Mouse (Mus musculus) megakaryocyte progenitor cell, adult 5-6 weeks (primary cell): ENCODE data around the gene Pou6f1. TPM values are rescaled to one million over a fixed set of nuclear protein-coding genes. Genes with fewer than 3 reads are reported as not detected.
"Not testable (repeated sequence)": the region's sequence is repeated elsewhere in the genome, so short reads cannot be mapped to it uniquely, and the experiment has no call there.

Experiments used
- ATAC-seq: replicated peaks from 2 replicates; pipeline ENCODE4 v1.8.0; 2016; ENCODE audit warnings: mild to moderate bottlenecking, moderate TSS enrichment, inconsistent platforms; ENCODE audit not compliant: poor library complexity
- total RNA-seq, 2 experiments: library from RNA; stranded (forward) in 1 of 2; stranded (reverse) in 1 of 2; fragments of 157-497, 149-512 nt in 1 of 2; fragments of 200-1000 nt in 1 of 2; gene quantifications; 2 replicates each; pipeline versions ENCODE4 v1.2.3 to v1.2.4; 2015 to 2017

Gene Pou6f1
- total RNA-seq, 2 experiments from 2014 or later, result 0.02 TPM; not detected in 1

DNA sequence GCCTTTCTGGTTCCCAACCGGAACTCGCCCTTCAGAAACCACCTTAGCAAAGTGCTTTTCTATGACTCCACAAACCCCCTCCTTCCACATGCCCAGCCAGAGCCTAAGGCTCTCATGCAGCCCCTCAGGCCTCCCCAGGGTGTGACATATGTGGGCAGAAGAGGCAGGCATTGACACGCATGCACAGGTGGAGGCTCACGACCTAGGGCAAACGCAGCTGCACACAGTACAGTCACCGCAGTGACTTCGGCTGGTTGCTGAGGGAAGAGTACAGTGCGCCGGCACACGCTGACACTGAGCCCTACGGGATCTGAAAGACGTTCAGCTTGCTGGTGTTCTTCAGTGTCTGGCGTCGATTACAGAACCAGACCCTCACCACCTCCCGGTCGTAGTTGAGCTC lies 21.8 kb downstream of the Pou6f1 start:
- ATAC-seq, result no peak

GRCm38 (mm10) chr15:100576810-100577209 lies 23.0 kb downstream of the Pou6f1 start:
- no peak for ATAC-seq

DNA sequence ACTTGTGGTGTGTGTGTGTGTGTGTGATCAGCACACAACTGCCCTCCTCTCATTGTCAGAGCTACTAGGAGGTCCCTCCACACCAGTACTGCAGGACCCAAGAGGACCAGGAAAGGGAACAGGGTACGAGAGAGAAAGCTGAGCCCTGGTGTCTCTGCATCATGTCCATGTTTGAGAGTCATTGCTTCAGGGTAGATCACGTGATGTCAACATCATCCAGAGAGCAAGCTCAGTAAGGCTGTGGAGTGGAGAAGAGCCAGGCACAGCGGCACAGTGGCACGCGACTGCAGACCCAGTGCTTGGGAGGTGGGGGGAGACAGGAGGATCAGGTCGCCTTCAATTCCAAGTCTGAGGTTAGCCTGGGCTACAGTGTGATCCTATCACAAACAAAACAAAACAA lies 23.4 kb downstream of the Pou6f1 start:
- no peak for ATAC-seq

GRCm38 (mm10) chr15:100575366-100575765 lies 24.4 kb downstream of the Pou6f1 start:
- ATAC-seq, result no peak

DNA sequence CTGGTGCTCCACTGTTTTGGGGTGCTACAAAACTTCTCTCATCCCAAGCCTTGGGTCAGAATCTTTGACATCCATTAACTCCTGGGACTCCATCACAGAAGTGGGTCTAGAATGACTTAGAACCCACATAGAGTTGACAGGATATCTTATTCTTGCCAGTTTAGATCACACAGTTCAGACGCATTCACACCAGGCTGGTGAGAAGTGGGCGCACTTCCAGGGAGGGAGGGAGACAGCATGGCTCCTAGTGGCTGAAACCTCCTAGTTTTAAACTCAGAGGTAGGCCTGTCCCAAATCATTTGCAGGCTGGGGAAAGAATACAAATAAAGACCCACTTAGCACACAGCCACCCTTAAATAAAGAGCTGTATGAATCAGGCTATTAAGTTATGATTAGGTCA lies 25.4 kb downstream of the Pou6f1 start:
- no peak for ATAC-seq

- 0 out of 2 replicates have a peak, but pooled peaks have one; percentile 20 for ATAC-seq
Measured at GRCm38 (mm10) chr15:100573946-100574345, 25.8 kb downstream of the Pou6f1 start.

DNA sequence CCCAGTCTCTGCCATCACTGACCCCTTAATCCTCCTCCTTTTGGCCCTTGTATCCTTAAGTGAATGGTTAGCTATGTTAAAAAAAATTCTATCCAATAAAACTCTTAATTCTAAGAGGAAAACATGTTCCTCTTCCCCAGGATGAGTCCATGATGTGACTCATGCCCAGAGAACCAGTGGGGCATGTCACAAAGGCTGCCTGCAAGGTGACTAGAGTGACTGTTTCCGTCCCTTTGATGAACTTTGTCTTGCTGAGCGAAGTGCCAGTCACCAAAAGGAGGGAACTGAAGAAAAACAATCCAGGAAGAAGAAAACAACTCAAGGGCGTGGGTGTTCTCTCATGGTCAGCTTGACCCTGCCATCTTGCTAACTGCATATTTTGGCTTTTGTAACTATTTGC lies 30.5 kb downstream of the Pou6f1 start:
- ATAC-seq, result no peak

DNA sequence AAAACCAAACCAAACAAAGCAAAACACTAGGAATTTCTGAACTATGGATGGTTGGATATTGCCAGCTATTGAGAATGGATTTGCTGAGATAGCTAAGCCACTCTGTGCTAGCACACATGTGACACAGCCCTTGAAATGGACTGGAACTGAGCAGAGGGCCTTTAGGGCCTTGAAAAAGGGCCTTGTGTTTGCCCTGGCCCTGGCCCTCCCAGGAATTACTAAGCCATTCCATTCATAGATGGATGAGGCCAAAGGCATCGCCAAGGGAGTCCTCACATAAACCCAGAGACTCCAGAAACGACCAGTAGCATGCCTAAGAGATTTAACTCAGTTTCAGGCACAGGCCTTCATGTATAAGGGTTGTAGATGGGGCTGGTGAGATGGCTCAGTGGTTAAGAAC lies 33.3 kb downstream of the Pou6f1 start:
- ATAC-seq, result no peak

DNA sequence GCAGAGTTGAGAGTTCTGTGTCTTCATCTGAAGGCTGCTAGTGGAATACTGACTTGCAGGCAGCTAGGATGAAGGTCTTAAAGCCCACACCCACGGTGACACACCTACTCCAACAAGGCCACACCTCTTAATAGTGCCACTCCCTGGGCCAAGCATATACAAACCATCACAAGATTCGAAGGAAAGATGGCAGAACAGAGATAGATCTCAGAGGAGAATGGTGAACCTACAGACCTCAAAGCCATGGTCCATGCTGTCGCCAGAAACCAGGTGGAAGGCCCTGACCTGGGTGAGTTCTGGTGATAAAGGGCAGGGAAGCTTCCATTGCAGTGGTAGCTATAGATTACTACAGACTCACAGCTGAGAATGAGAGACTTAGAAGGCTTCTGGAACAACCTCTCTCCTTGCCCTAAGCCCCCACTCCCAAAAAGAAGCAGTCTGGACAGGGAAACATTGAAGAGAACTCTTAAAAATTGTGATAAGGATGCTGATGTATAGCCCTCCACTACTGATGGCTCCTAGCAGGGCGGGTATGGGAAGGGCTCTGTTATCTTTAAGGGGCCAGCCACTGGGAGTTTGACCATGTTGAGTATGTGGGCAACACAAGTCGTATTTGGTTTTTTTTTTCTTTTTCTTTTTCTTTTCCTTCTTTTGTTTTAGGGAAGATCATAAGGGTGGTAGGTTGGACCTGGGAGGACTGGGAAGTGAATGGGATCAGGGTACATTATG lies 41.9 kb downstream of the Pou6f1 start:
- ATAC-seq, result 0 out of 2 replicates have a peak, but pooled peaks have one; percentile 37

GRCm38 (mm10) chr15:100556378-100556777 lies 43.4 kb downstream of the Pou6f1 start:
- no peak for ATAC-seq

- no peak for ATAC-seq
Measured at GRCm38 (mm10) chr15:100555965-100556364, 43.8 kb downstream of the Pou6f1 start.

DNA sequence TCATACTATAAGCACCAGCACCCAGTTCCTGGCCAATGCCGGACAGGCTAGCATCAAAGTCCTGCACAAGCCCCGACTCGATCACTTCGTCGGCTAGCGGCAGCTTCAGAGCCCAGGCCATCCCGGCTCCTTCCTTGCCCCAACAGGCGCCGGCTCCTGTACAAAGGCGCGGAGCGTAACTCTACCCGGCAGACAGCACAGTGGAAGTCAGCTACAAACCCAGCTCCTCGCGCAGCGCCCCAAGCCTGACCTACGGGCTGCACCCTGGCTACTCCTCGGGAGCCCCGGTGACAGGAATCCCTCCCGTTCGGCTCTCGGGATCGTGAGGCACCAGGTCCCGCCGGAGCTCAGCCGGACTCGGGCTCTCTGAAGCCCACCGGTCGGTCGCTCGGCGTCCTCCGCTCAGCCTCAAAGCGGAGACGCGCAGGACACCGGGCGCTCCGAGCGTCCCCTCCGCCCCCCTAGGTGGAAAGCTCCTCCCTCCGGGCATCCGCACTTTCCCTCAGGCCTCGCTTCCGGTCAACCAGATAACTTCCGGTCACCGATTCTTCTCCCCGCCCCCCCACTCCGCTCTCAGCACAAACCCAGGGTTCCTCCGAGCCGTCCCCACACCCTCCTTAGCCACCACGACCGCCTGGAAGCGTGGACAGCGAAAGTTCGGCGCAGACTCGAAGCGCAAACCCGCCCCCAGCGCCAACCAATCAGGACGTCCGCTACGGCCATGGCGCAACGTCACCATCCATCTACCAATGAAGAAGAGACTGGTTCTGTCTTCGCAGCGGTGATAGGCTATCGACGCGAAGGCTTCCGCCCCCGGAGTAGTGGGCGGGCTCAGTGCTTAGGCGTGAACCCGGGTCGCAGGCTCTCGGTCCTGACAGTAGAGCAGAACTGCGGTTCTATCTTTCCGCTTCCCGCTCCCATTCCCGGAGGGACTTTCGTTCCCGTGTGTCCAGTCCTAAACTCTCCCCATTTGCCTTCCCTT lies 48.2 kb downstream of the Pou6f1 start, which contains the start of gene Tfcp2:
Tfcp2 (minus strand) TSS at position 683 of the 982 bp plus-strand sequence.
- ATAC-seq, result peak; percentile 99

DNA sequence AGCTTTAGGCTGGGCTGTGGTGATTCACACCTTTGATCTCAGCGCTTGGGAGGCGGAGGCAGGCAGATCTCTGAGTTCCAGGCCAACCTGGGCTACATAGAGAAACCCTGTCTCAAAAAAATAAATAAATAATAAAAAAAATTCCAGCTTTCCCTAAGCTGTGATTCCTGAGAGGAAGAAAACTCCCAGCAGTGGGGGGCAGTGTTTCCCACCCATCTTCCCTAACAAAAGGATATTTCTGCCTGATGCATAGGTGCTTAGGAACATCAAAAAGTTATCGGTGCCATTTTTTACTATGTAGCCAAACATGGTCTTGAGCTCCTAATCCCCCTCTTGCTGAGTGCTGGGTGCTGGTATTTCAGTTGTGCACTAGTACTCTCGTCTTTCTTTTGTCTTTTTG lies 49.5 kb downstream of the Pou6f1 start:
- ATAC-seq, result no peak

- not testable (repeated sequence) for ATAC-seq
Measured at GRCm38 (mm10) chr15:100543651-100544030, 56.1 kb downstream of the Pou6f1 start.

GRCm38 (mm10) chr15:100542876-100543650 lies 56.7 kb downstream of the Pou6f1 start:
- ATAC-seq, result not testable (repeated sequence)

- ATAC-seq, result no peak
Measured at GRCm38 (mm10) chr15:100541426-100541825, 58.4 kb downstream of the Pou6f1 start.

GRCm38 (mm10) chr15:100541001-100541400 lies 58.8 kb downstream of the Pou6f1 start:
- ATAC-seq, result not testable (repeated sequence)

DNA sequence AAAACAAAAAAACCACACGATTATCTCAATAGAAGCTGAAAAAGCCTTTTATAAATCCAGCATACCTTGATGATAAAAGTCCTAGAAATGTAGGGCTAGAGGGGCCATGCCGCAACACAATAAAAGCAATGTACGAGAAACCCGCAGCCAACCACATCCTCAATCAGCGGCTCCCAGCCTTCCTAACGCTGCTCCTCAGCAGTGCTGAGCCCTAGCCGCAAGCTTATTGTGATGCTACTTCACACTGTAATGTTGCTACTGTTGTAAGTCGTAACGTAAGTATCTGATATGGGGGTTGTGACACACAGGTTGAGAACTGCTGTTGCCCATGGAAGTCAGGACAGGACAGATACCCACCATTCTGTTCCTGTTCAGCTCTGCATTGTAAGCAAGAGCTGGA lies 60.4 kb downstream of the Pou6f1 start:
- peak; percentile 42; the same call in 1 of the 2 replicates for ATAC-seq

DNA sequence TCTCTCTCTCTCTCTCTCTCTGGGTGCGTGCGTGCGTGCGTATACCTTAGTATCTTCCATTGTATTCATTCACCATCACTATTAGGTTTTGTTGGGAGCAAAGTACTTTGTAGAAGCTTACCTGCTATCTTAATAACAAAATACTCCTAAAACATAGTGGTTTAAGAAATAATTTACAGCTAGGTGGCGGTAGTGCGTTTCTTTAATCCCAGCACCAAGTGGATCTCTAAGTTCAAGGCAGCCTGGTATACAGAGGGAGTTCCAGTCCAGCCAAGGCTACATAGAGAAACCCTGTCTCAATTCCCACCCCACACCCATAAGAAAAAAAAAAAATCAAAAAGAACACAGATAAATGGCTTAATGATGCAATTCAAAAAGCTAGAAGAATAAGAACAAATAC lies 61.9 kb downstream of the Pou6f1 start:
- ATAC-seq, result peak; percentile 70; the same call in 1 of the 2 replicates

- ATAC-seq, result no peak; the same call in 1 of the 2 replicates
Measured at GRCm38 (mm10) chr15:100527900-100528299, 71.9 kb downstream of the Pou6f1 start.

DNA sequence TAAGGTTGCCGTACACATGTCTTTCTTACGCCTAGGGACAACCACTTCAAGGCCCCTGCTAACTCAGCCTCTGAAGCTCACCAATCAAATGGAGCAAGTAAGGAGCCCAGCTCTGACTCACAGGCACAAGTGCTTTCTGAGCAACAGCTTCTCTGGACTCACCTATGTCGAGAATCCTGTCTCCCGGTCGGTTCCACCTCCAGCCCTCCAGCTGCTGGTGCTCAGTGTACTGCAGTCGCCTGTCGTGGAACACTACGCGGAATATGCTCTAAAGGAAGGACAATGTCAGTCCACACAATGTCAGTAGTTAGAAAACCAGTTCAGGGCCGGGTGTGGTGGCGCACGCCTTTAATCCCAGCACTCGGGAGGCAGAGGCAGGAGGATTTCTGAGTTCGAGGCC lies 74.4 kb downstream of the Pou6f1 start:
- ATAC-seq, result no peak
